Mouse (Mus musculus) lung, adult 2 months (tissue): ENCODE measurements around the gene 2010111I01Rik.

Source experiments
- CTCF ChIP-seq: fragments of 200-500 bp; IDR thresholded peaks from 2 replicates; pipeline ENCODE4 v1.5.1; 2011; ENCODE audit warnings: mild to moderate bottlenecking, low read length, control low read depth; ENCODE audit not compliant: insufficient read depth
- POLR2A ChIP-seq: fragments of 200-500 bp; IDR thresholded peaks from 2 replicates; pipeline ENCODE4 v1.6.1; 2011; ENCODE audit warnings: low read depth, mild to moderate bottlenecking, control low read depth, low read length, borderline replicate concordance; ENCODE audit errors: extremely low read depth

DNA sequence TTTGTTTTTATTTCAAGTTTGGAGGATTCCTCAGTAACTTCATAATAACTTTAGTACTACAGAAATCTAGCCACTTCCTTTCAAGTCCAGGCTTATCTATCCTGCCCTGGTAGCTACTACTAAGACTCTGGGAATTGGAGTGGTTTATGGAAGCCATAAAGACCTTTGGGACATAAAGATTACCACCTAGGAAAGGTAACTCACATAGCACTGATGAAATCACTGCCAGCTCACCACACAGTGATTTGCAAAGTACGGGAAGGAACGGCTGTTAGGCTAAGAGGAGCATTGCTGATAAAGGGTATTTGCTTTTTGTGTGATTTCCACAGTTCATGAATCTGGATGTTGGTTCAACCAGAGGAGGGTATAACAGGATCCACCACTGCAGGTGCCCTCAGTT is 128.2 kb downstream of the 2010111I01Rik start:
- TF ChIP-seq CTCF (no peak), POLR2A (no peak)
